Mouse (Mus musculus) subcutaneous adipose tissue, adult 2 months (tissue): Measurements from ENCODE around the gene Irx4. TPM values are rescaled to one million over a fixed set of nuclear protein-coding genes. Genes with fewer than 3 reads are reported as not detected.

Experiments
- polyA plus RNA-seq: library from polyadenylated mRNA; depleted of rRNA; stranded (reverse); fragments of >200 nt; gene quantifications from 2 replicates; pipeline ENCODE4 v1.2.3, GENCODE M21; 2012; ENCODE audit warnings: low replicate concordance; rRNA removed

Gene Irx4
- polyA plus RNA-seq = not detected in 2 replicates

DNA sequence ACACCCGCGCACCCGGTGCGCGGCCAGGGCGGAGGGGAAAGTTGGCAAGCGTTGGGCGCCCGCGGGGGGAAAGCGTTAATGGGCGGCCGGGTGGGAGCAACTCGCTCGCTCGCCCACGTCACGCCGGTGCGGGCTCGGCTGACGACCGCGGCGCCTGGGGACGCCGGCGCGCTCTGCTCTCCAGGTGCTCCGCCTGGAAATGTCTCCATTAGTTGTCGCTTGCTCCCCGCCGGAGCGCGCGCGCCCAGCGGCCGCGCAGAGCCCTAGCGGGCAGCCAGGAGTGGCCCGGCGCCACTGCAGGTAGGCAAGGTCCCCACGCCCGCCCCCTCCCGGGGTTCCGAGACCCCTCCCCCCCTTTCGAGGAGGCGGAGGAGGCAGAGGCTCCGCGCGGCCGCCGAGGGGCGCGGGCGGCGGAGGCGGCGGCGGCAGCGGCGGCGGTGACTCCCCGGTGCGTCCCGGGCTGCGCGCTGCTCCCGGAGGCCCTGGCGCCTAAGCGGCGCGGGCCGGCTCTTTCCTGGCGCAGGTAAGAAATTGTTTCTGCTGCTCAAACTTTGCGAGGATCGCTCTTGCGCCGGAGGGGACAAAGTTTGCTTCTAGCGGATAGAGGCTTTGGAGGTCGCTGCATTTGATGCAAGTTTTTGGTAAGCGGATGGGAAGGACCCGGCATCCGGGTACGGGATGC, at the start of gene Irx4:
Irx4 (plus strand) TSS at position 126 of the 682 bp plus-strand sequence.

Other genes with a start within 250 kb of the Irx4 start
- 83.0 and 108 TPM in 2 replicates for gene Mrpl36, start 68.0 kb downstream of the Irx4 start, polyA plus RNA-seq
- 76.6 and 86.7 TPM in 2 replicates for gene Ndufs6, start 68.1 kb downstream of the Irx4 start, polyA plus RNA-seq
- gene Lpcat1, start 206.7 kb downstream of the Irx4 start, polyA plus RNA-seq = 19.3 and 41.5 TPM in 2 replicates